Mouse (Mus musculus) gastrocnemius, postnatal 14 days (tissue): ENCODE data around the gene Mrps17. TPM values are rescaled to one million over a fixed set of nuclear protein-coding genes. Genes with fewer than 3 reads are reported as not detected.
"Not testable (repeated sequence)": the region's sequence is repeated elsewhere in the genome, so short reads cannot be mapped to it uniquely, and the experiment has no call there.

Experiments
- DNase-seq: peaks from one replicate; pipeline ENCODE4 v3.0.0; 2021; ENCODE audit warnings: mixed read lengths
- intact Hi-C: fragments of 180-260 bp; cut with DNase I; formaldehyde crosslinking; loops from one replicate; pipeline ENCODE4 v1.15.1; 2025; ENCODE audit warnings: low total_unique reads
- long read RNA-seq, 2 experiments: library from polyadenylated mRNA; stranded (forward); transcript quantifications; one replicate each; pipeline ENCODE4 v2.0.0; 2021
- total RNA-seq, 2 experiments: library from RNA; stranded (reverse); gene quantifications; 2 replicates each; pipeline ENCODE4 v1.2.3; 2021

Gene Mrps17
- total RNA-seq = 10 to 100 TPM; 64.4 to 69.3 TPM
- long read RNA-seq, experiment 1, full-length matches to known transcripts = 93 of 106 reads
- long read RNA-seq, experiment 1, partial matches to known transcripts = 1 of 106 reads
- long read RNA-seq, experiment 1, other reads (novel, unspliced or antisense) = 12 of 106 reads
- long read RNA-seq, experiment 2, full-length matches to known transcripts = 83 of 109 reads
- long read RNA-seq, experiment 2, partial matches to known transcripts = 2 of 109 reads
- long read RNA-seq, experiment 2, other reads (novel, unspliced or antisense) = 24 of 109 reads

GRCm38 (mm10) chr5:129715326-129715861, at the start of gene Mrps17:
Mrps17 (plus strand) TSS chr5:129715497.
- intact Hi-C loops = loop anchor here (10.0 kb wide), 1 partner anchor 111 kb away; no protein-coding TSS in a partner anchor
- DNase-seq = peak; percentile 92

GRCm38 (mm10) chr5:129666271-129666909, 48.9 kb upstream of the Mrps17 start:
- intact Hi-C loops = no loop called here
- DNase-seq = no peak

DNA sequence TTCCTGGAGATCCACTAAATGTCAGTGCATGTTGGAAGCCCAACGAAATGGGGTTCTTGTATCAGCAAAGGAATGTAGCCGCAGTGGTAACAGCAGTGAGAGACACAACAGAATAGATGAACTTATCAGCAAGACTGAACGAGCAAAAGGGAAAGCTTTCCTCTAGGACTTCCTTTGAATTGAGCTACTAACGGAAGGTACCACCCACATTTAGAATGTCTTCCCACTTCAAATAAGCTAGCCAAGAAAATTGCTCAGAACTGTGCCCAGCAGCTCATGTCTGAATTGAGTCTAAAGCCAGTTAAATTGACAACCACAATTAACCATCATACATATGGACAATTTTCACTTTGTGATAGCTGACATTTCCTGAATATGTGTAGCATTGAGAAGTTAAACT, 47.4 kb upstream of the Mrps17 start:
- no peak for DNase-seq
- intact Hi-C loops = no loop called here

DNA sequence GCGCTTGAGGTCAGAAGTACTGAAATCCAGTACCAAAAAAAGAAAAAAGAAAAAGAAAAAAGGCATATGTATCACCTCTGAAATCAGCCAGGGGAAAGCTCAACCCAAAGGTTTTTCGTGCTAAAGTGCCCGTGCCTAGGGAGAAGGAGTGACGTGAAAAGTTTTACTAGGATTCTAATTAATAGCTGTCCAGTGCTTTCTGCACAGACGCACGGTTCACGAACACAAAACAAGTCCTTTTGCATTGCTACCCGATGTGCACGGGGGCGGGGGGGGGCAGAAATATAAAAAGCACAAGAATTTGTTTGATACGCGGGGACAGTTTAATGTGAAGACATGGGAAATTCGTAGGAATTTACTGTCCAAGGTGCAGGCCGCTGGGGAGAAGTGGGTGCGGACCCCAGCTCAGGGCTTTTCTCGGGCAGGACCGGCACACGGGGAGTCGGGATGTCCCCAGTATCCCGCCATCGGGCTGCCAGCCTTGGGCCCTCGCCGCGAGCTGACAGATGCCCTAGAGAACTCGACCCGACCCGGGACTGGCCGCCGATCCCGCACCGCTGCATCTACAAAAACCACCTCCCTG, 45.8 kb upstream of the Mrps17 start:
- intact Hi-C loops = loop anchor here (5.0 kb wide), 1 partner anchor 43 kb away; no protein-coding TSS in a partner anchor

GRCm38 (mm10) chr5:129670036-129670458, 45.2 kb upstream of the Mrps17 start, which contains the start of gene Zfp11:
Zfp11 (minus strand) TSS chr5:129670099.
- intact Hi-C loops = loop anchor here (5.0 kb wide), 1 partner anchor 42 kb away; no protein-coding TSS in a partner anchor
- DNase-seq = peak; percentile 81

More for the DNA sequence above, 45.8 kb upstream of the Mrps17 start:
- DNase-seq = no peak

GRCm38 (mm10) chr5:129685141-129685540, 30.2 kb upstream of the Mrps17 start:
- DNase-seq, intact Hi-C loops: not testable (repeated sequence)

DNA sequence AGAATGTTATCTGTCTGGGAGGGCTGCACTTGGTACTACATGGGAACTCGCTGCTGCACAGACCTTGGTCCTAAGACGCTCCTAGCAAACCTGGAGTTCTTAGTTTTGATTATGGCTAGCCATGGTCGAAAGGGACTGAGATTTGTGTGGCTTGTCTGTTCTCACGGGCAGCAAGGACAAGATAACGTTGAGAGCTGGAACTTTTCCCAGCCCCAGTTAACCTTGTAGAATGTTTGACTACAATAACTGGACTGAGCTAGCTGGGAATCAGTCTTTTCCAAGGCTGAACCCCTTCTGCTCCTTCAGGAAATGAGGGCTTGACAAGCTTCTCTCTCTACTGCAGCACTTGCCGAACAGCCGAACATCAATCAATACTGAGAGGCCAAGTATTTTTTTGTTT, 27.7 kb upstream of the Mrps17 start:
- intact Hi-C loops = no loop called here

DNA sequence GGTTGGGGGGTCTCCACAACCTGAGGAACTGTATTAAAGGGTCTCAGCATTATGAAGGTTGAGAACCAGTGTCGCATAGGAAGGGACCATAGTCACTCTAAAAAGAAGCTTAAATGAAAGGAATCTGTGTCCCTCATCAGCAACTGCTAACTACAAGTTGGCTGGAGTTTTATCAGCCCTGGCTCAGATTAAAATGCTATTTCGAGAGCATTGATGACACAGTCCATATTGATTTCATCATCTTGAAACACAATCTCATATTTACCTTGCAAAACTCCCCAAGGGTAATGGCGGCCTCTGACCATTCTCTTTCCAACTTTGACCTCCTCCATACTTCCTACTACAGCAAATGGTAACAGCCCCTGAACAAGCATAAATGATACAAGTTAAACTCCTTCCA, 24.8 kb upstream of the Mrps17 start:
- DNase-seq = no peak
- intact Hi-C loops = no loop called here

More for the DNA sequence above, 27.7 kb upstream of the Mrps17 start:
- no peak for DNase-seq

- intact Hi-C loops = no loop called here
Observed at GRCm38 (mm10) chr5:129700506-129700905, 14.8 kb upstream of the Mrps17 start.

DNA sequence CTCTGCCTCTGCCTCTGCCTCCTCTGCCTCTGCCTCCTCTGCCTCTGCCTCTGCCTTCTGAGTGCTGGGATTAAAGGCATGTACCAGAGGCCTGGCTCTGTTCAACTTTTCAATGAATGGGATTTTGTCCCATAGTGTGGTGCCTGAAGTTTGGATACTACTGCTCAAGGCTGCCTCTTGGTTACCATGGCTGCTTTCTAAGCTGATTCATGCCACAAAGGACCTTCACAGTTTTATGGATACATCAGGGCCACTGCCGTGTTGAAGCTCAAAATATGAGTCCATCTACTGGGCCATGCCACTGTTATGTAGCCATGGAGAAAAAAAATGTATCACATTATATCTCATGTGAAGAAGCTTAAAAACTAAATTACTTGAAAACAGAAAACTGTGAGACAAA, 13.6 kb upstream of the Mrps17 start:
- no peak for DNase-seq
- intact Hi-C loops = no loop called here

More at GRCm38 (mm10) chr5:129700506-129700905, 14.8 kb upstream of the Mrps17 start:
- no peak for DNase-seq

DNA sequence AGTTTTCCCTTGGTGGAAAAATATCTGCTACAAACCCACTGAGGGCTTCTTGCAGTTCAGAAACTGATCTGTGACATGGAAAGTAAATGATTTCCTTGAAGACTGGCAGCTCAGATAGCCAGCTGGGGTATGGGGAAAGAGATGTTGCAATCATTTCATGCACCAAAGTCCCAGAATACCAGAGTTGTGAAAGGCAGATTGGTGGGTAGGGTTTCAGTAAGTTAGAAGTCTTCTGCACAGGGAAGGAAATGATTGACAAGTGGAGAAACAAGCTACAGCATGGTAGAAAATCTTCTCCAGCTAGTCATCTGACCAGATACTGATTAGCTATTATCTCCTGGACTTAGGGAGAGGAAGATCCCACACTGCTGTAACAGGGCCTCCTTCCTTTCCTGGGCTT, 11.9 kb upstream of the Mrps17 start:
- intact Hi-C loops = no loop called here
- no peak for DNase-seq

DNA sequence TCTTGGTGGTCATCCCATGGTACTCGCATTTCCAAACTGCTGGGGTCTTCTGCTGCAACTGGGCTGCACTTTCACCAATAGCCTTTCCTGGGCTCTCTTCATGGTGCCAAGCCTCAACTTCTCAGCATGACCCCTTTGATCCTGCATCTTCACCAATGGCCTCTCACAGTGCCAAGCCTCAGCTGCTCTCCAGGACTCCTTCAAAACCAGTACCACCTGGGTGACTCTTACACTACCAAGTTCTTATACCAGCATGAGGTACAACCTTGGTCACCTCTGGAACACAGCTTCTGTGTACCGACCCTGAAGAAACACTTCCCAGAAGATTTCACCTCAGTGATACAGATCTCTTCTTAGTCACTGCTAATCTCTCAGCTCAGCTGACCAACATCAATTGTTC, 6.9 kb upstream of the Mrps17 start, which contains the start of gene Sept14:
Gene Sept14 (minus strand): TSS at position 101 of the 400 bp plus-strand sequence.
- intact Hi-C loops = no loop called here

DNA sequence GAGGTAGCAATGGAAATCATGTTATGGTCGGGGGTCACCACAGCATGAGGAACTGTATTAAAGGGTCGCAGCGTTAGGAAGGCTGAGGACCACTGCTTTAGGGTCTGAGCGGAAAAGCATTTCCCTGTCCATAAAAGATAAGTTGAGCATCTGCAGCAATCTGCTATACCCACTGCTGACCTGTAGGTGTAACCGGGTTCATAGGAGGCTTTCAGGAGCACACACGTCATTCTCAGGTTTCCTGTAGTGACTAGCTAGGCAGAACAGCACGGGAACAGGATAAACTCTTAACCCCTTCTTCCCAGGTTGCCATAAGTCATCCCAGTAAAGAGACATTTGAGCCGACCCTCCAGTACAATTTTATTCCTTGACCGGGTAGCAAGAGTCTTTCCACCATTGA, 1.7 kb downstream of the Mrps17 start:
- intact Hi-C loops = loop anchor here (10.0 kb wide), 1 partner anchor 112 kb away; no protein-coding TSS in a partner anchor
- no peak for DNase-seq

More for the DNA sequence above, 6.9 kb upstream of the Mrps17 start, which contains the start of gene Sept14:
- no peak for DNase-seq

DNA sequence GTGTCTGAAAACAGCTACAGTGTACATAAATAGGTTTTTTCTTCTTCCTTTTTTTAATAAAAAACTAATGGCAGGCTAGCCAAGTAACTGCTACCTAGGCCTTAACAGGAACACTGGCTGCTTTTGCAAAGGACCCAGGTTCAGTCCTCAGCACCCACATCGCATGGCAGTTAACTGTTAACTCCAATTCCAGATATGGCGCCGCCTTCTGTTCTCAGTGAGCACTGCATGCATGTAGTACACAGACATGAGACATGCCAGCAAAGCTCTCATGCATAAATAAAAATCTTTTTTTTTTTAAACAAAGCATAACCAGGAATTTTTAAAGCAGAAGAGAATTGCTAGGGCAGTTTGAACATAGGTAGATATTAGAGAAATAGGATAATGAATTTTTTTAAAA, 4.9 kb downstream of the Mrps17 start:
- intact Hi-C loops = no loop called here
- DNase-seq = no peak

- no peak for DNase-seq
- intact Hi-C loops = no loop called here
Observed at GRCm38 (mm10) chr5:129724268-129724667, 9.0 kb downstream of the Mrps17 start.

DNA sequence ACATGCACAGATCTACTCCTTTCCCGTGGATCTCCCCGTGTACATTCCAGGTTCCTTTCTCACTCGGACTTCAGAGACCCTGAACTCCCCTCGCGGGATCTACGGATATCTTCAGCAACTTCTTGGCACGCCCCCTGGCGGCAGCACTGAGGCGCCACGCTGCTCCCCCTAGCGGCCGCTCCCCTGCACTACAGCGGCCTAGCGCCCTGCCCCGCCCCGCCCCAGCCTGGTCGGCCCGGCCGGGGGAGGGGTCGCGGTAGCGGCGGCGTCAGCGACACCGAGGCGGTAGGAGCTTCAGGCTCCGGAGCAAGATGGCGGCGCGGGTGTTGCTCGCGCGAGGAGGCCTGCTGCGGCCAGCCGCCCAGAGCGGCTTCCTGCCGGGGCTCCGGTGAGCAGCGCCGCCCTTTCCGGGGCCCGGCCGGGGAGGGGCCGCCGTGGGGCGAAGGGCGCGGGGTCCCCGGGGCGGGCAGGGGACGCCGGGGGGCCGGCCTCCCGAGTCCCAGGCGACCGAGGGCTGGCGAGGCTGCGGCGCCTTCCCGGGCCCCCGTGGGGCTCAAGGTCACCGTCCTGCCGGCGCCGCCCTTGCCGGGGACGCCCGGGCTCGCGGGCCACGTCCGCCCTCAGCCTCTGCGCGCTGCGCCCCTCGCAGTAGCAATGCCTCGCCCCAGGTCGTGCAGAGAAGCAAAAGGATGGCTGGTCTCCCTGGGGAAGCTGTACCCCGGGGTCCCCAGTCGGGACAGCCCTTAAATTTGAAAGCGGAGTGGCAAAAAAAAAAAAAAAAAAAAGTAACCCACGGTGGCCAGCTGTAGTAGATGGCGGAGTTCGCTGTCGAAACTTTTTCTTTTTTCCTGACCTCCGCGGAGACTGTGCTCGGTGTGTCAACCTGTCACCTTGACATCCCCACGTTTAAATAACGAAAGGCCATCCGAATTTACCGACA, 9.8 kb downstream of the Mrps17 start, which contains the start of gene Nipsnap2:
Gene Nipsnap2 (plus strand): TSS at position 230 of the 940 bp plus-strand sequence.
- intact Hi-C loops = no loop called here
- DNase-seq = peak; percentile 91

DNA sequence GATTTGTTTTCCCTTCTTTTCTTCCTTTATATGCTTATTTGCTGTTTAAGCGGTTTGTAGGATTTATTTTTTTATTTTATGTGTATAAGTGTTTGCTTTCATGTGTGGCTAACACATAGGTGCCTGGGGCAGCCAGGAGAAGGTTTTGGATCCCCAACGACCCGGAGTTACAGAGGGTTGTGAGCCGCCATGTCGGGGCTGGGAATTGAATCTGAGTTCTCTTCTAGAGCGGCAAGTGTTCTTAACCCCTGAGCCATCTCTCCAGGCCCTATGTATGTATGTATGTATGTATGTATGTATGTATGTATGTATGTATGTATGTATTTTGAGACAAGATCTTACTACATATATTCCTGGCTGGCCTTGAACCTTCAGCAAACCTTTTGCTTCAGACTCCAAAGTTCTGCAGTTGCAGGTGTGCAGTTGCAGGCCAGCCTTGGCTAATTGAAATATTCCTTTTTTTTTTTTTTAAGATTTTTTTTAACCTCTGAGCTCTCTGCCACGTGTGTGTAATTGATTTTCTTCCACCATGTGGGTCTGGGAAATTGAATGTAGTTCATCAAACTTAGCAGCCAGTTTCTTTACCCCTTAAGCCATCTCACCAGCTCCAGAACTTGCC, 10.6 kb downstream of the Mrps17 start:
- DNase-seq = peak; percentile 13
- intact Hi-C loops = no loop called here

- intact Hi-C loops = no loop called here
- DNase-seq = no peak
Observed at GRCm38 (mm10) chr5:129726784-129727183, 11.5 kb downstream of the Mrps17 start.
